Mouse (Mus musculus): Measurements from ENCODE around the gene Eef1akmt2.

- TF ChIP-seq CTCF (IDR thresholded peaks at IDR 0.05; ENCODE audit: insufficient read depth, low read length) = no peak
- TF ChIP-seq POLR2A (IDR thresholded peaks at IDR 0.05; ENCODE audit: borderline replicate concordance, extremely low read depth, low read depth, low read length) = no peak
Measured at GRCm38 (mm10) chr7:132820692-132821091, 31.8 kb downstream of the Eef1akmt2 start.
